Mouse (Mus musculus) erythroblast, embryonic 14.5 days (primary cell): ENCODE measurements at regions not wholly inside any gene's neighbourhood (a gene's known extent, or its start where the extent isn't known, plus 50 kb on each side); places are given as distances from the start of the nearest gene placed in this dataset.

Experiments
- GATA1 ChIP-seq: IDR thresholded peaks from 2 replicates; pipeline ENCODE4 v1.6.1; 2012; ENCODE audit warnings: low read length, inconsistent platforms, mixed read lengths
- TAL1 ChIP-seq: IDR thresholded peaks from 3 replicates; pipeline ENCODE4 v1.6.1; 2012; ENCODE audit warnings: low read length, inconsistent platforms, mixed read lengths

DNA sequence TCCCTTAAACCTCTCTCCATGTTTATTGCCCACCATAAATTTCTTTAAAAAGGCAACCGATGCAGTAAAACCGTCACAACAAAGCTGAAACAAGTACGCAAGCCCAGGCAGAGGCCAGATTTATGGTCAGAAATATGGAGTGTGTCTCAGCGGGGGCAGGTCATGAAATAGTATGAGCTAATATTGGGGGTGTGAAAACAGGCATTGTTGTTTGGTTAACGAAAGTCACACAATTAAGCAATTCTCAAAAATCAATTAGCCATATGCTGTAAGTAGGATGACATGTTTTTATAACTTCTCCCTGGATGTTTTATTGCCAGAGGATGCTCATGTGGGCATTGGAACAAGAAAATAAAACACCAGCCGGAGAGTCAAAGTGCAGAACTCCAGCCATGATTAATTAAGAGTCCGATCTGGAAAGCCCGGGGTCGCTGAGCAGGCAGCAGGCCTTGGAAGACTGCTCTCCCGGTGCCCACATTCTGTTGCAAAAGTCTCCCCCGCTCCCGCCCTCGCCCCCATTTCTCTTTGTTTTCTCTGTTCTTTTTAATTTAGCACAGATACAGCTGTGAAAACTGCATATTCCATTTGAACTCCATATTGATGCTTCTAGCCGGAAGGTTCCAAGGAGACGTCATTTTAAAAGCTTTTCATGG lies 239.0 kb downstream of the Cxcl12 start:
- TF ChIP-seq GATA1 = no peak
- TF ChIP-seq TAL1 = no peak
